Mouse (Mus musculus) midbrain, postnatal 0 days (tissue): Measurements from ENCODE around the gene Cnr2. TPM values are rescaled to one million over a fixed set of nuclear protein-coding genes. Genes with fewer than 3 reads are reported as not detected.

Experiments
- ATAC-seq: fragments of 200-750 bp; cut with Nextera tagmentation; 2 replicates; pipeline ENCODE4 v1.8.0; 2017; ENCODE audit warnings: moderate number of reproducible peaks, mild to moderate bottlenecking, moderate TSS enrichment, moderate library complexity; ENCODE audit not compliant: low FRiP score
- DNase-seq: peaks from one replicate; pipeline ENCODE4 v3.0.0-alpha.2; 2015; ENCODE audit warnings: low spot score
- H3K27ac ChIP-seq: fragments of 300-500 bp; sonication (generic); 2 replicates; pipeline ENCODE4 v1.5.1; 2014; ENCODE audit warnings: low read depth, mild to moderate bottlenecking, low read length, mixed read lengths
- H3K27me3 ChIP-seq: fragments of 300-500 bp; sonication (generic); 2 replicates; pipeline ENCODE4 v1.6.1; 2014; ENCODE audit warnings: low read length, control low read depth, mixed read lengths; ENCODE audit not compliant: insufficient read depth
- H3K36me3 ChIP-seq: fragments of 300-500 bp; sonication (generic); 2 replicates; pipeline ENCODE4 v1.6.1; 2014; ENCODE audit warnings: low read length, control low read depth, mixed read lengths; ENCODE audit not compliant: insufficient read depth
- H3K4me1 ChIP-seq: fragments of 300-500 bp; sonication (generic); 2 replicates; pipeline ENCODE4 v1.6.1; 2014; ENCODE audit warnings: mild to moderate bottlenecking, control low read depth, antibody characterized with exemption, low read length, mixed read lengths; ENCODE audit not compliant: insufficient read depth
- H3K4me2 ChIP-seq: fragments of 300-500 bp; sonication (generic); 2 replicates; pipeline ENCODE4 v1.6.1; 2014; ENCODE audit warnings: low read depth, mild to moderate bottlenecking, low read length, mixed read lengths; ENCODE audit not compliant: poor library complexity, severe bottlenecking
- H3K4me3 ChIP-seq: fragments of 300-500 bp; sonication (generic); 2 replicates; pipeline ENCODE4 v1.5.1; 2014; ENCODE audit warnings: low read depth, mild to moderate bottlenecking, low read length, moderate library complexity
- H3K9ac ChIP-seq: fragments of 300-500 bp; sonication (generic); replicated peaks from 2 replicates; pipeline ENCODE4 v1.6.1; 2014; ENCODE audit warnings: mild to moderate bottlenecking, low read length, moderate library complexity, mixed read lengths; ENCODE audit not compliant: poor library complexity, severe bottlenecking
- H3K9me3 ChIP-seq: fragments of 300-500 bp; sonication (generic); 2 replicates; pipeline ENCODE4 v1.6.1; 2016; ENCODE audit warnings: low read length, control low read depth
- CTCF ChIP-seq: IDR thresholded peaks from 2 replicates; pipeline ENCODE4 v1.5.1; 2016; ENCODE audit warnings: antibody characterized with exemption, mild to moderate bottlenecking
- WGBS: fragments of 180-500 bp; shearing (Covaris S2); extraction: QIAGEN DNeasy Blood & Tissue Kit; methylation state at CpG from one replicate; pipeline ENCODE4 v1.1.7; 2014; 5-methylcytosine and 5-hydroxymethylcytosine counted together
- polyA plus RNA-seq: library from polyadenylated mRNA; unstranded; fragments of >200 nt; fragmentation: Nextera tagmentation; extraction: Ambion mirVana; gene quantifications from 2 replicates; pipeline ENCODE4 v1.2.1, GENCODE M21; 2015
- total RNA-seq: library from RNA; depleted of rRNA; stranded (reverse); fragments of >200 nt; gene quantifications from 2 replicates; pipeline ENCODE4 v1.2.3, GENCODE M21; 2014; rRNA removed

The Cnr2 gene
- total and polyA plus RNA-seq, 2 experiments from 2014 or later: 0.04 to 0.55 TPM

DNA sequence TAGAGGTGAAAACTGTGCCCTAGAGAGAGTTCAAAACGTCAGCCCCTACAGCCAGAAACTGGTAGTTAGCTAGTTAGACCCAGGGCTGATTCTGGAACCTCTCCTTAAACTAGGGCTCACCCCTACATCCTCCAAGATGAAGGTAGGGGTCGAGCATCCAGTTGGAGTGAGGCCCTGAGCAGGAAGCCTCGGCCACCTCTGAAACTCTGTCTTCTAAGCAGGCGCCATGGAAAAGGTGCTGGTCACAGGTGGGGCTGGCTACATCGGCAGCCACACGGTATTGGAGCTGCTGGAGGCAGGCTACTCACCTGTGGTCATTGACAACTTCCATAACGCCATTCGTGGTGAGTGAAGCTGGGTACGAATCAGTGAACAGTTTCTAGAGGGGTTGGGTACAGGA is 69.9 kb downstream of the Cnr2 start:
- Histone ChIP-seq H3K27me3 (no peaks in the 10 kb centered on the region), H3K27ac (no peak overlapping the region), H3K9me3 (no peaks in the 10 kb centered on the region), H3K4me3 (no peak overlapping the region), H3K9ac (no peak overlapping the region), H3K36me3 (peaks cover 54% of the 10 kb centered on the region), H3K4me1 (peaks cover 7% of the 10 kb centered on the region; the same call in 1 of the 2 replicates), H3K4me2 (no peak overlapping the region)
- whole genome bisulfite sequencing: 86% methylated on average over 9 of the region's 9 CpGs
- no peak for TF ChIP-seq CTCF
- DNase-seq (no peak), ATAC-seq (no peak)

DNA sequence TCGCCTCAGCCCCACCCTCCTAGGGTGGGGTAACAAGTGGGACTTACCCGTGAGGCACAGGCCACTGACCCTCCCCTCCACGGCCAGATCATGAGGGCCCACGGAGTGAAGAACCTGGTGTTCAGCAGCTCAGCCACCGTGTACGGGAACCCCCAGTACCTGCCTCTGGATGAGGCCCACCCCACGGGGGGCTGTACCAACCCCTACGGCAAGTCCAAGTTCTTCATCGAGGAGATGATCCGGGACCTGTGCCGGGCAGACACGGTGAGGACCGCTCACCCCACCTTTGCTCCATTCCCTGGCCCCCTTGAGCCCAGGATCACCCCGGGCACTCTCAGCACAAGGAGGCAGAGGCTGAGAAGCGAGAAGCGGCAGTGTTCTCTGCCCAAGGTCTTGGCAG is 71.1 kb downstream of the Cnr2 start:
- no peaks in the 10 kb centered on the region for H3K27me3 ChIP-seq
- H3K4me3 ChIP-seq: no peak overlapping the region
- DNase-seq (no peak), ATAC-seq (no peak)
- WGBS: 92% methylated on average over 16 of the region's 16 CpGs
- H3K27ac ChIP-seq: no peak overlapping the region
- no peaks in the 10 kb centered on the region for H3K9me3 ChIP-seq
- H3K4me1 ChIP-seq: peaks cover 10% of the 10 kb centered on the region; the same call in 1 of the 2 replicates
- peaks cover 49% of the 10 kb centered on the region for H3K36me3 ChIP-seq
- H3K9ac ChIP-seq: no peak overlapping the region
- no peak overlapping the region for H3K4me2 ChIP-seq
- no peak for TF ChIP-seq CTCF

DNA sequence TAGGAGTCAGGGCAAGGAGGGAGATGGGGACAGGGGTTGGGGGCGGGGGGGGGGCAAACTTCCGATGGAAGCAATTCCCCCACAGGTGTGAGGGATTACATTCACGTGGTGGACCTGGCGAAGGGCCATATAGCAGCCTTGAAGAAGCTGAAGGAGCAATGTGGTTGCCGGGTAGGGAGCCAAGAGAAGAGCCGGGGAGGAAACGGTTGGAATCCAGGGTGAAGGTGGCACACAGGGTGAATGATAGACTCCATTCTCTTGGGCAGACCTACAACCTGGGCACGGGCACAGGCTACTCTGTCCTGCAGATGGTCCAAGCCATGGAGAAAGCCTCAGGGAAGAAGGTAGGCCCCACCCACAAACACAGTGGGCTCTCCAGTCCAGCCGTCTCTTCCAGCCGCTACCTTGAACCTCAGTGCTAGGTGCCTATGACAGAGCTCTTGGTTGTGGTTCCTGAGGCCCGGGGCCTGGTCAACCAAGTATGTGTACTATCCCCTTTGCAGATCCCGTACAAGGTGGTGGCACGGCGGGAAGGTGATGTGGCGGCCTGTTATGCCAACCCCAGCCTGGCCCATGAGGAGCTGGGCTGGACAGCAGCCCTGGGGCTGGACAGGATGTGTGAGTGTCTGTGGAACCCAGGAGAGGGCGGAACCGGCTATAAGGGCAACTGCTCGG is 72.0 kb downstream of the Cnr2 start:
- H3K4me1 ChIP-seq: peaks cover 15% of the 10 kb centered on the region; the same call in 1 of the 2 replicates
- H3K9ac ChIP-seq: no peak overlapping the region
- peaks cover 40% of the 10 kb centered on the region for H3K36me3 ChIP-seq
- H3K4me3 ChIP-seq: no peak overlapping the region
- no peak overlapping the region for H3K27ac ChIP-seq
- ATAC-seq: no peak
- H3K9me3 ChIP-seq: no peaks in the 10 kb centered on the region
- TF ChIP-seq CTCF: no peak
- H3K27me3 ChIP-seq: no peaks in the 10 kb centered on the region
- 93% methylated on average over 18 of the region's 18 CpGs for WGBS
- H3K4me2 ChIP-seq: no peak overlapping the region
- DNase-seq: no peak

DNA sequence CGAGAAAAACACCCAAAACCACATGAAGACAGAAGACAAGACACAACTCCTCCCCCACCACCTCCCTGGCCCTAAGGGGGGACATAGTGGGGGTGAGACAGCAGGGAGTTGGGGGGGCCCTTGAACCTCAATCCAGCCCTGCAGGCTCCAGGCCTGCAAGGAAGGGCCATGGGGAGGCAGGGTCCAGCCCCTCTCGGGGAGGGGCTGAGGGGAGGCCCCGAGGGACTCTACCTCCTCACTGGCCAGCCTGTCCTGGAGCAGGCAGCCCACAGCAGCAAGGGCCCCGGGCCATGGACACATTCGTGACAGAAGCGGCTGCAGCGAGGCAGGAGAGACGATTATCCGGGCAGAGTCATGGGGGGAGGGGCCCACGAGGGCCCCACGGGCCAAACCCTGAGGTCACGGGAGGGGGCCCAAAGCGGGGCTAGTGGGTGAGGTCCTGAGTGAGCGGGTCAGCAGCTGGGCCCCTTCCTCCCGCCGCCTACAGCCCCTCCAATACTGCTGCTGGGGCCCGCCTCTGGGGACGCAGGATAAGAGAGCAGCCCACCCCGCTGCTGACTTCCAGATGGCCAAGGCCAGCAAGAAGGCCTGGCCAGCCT is 73.2 kb downstream of the Cnr2 start:
- Histone ChIP-seq H3K36me3 (peaks cover 39% of the 10 kb centered on the region), H3K27me3 (no peaks in the 10 kb centered on the region), H3K4me2 (no peak overlapping the region), H3K27ac (no peak overlapping the region), H3K4me3 (no peak overlapping the region), H3K9me3 (no peaks in the 10 kb centered on the region), H3K9ac (no peak overlapping the region), H3K4me1 (peaks cover 15% of the 10 kb centered on the region; the same call in 1 of the 2 replicates)
- TF ChIP-seq CTCF: no peak
- ATAC-seq (no peak), DNase-seq (no peak)
- WGBS: 70% methylated on average over 19 of the region's 19 CpGs

DNA sequence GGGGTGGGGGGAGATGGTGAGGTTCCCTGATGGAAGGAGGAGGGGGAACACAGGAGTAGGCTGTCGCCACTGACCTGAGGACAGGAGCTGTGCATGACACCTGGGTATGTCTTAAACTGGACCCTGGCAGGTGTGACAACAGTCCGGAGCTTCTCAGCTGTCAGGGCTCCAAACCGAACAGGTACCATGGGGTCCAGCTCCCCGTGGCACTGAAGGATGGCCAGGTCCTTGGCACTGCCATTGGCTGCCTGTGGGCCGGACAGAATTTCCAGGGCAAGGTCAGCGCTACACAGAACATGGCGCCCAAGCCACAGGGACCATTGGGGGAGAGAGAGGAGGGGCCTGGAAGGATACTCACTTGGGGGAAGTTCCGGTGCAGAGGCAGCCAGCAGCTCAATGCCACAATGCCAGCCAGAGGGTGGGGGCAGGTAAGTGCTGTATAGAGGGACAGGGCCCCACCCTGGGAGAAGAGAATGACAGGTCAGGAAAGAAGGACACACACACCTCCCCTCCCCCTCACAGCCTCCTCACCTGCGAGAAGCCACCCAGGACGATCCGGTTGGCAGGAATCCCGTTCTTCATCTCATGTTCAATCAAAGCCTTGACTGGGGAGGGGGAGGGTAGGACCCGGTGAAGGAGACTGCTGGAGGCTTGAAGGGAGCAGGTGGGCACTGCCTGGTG is 74.0 kb downstream of the Cnr2 start:
- no peak for TF ChIP-seq CTCF
- Histone ChIP-seq H3K27me3 (no peaks in the 10 kb centered on the region), H3K36me3 (peaks cover 39% of the 10 kb centered on the region), H3K9ac (no peak overlapping the region), H3K4me3 (no peak overlapping the region), H3K4me1 (peaks cover 15% of the 10 kb centered on the region; the same call in 1 of the 2 replicates), H3K9me3 (no peaks in the 10 kb centered on the region), H3K4me2 (no peak overlapping the region), H3K27ac (no peak overlapping the region)
- no peak for ATAC-seq
- WGBS: 89% methylated on average over 13 of the region's 13 CpGs
- DNase-seq: no peak

Other genes with a start within 250 kb of the Cnr2 start
- 0.22 and 0.28 TPM in 2 replicates for gene Ifnlr1, start 209.1 kb upstream of the Cnr2 start, total RNA-seq
- gene Ifnlr1, start 209.1 kb upstream of the Cnr2 start, polyA plus RNA-seq: 0.06 and 0.10 TPM in 2 replicates
- 0.11 TPM in 1 of 2 replicates, not detected in the other for gene Il22ra1, start 167.2 kb upstream of the Cnr2 start, total RNA-seq
- not detected in 2 replicates for gene Il22ra1, start 167.2 kb upstream of the Cnr2 start, polyA plus RNA-seq
- 0.60 and 0.99 TPM in 2 replicates for gene Myom3, start 135.7 kb upstream of the Cnr2 start, total RNA-seq
- gene Myom3, start 135.7 kb upstream of the Cnr2 start, polyA plus RNA-seq: 1.4 and 1.6 TPM in 2 replicates
- gene Srsf10, start 39.6 kb upstream of the Cnr2 start, total RNA-seq: 66.6 and 92.7 TPM in 2 replicates
- 134 and 155 TPM in 2 replicates for gene Srsf10, start 39.6 kb upstream of the Cnr2 start, polyA plus RNA-seq
- gene Pnrc2, start 21.5 kb upstream of the Cnr2 start, total RNA-seq: 52.6 and 64.4 TPM in 2 replicates
- 67.6 and 72.6 TPM in 2 replicates for gene Pnrc2, start 21.5 kb upstream of the Cnr2 start, polyA plus RNA-seq
- 37.8 and 38.8 TPM in 2 replicates for gene Fuca1, start 25.3 kb downstream of the Cnr2 start, total RNA-seq
- 92.7 and 93.7 TPM in 2 replicates for gene Fuca1, start 25.3 kb downstream of the Cnr2 start, polyA plus RNA-seq
- gene Hmgcl, start 51.1 kb downstream of the Cnr2 start, total RNA-seq: 26.9 and 33.0 TPM in 2 replicates
- gene Hmgcl, start 51.1 kb downstream of the Cnr2 start, polyA plus RNA-seq: 54.1 and 58.9 TPM in 2 replicates
- 33.5 and 47.5 TPM in 2 replicates for gene Gale, start 68.3 kb downstream of the Cnr2 start, total RNA-seq
- gene Gale, start 68.3 kb downstream of the Cnr2 start, polyA plus RNA-seq: 36.7 and 41.6 TPM in 2 replicates
- 157 and 182 TPM in 2 replicates for gene Lypla2, start 77.2 kb downstream of the Cnr2 start, total RNA-seq
- 212 and 227 TPM in 2 replicates for gene Lypla2, start 77.2 kb downstream of the Cnr2 start, polyA plus RNA-seq
- gene Pithd1, start 91.9 kb downstream of the Cnr2 start, total RNA-seq: 61.6 and 67.9 TPM in 2 replicates
- 90.5 and 101 TPM in 2 replicates for gene Pithd1, start 91.9 kb downstream of the Cnr2 start, polyA plus RNA-seq
- 23.3 and 27.7 TPM in 2 replicates for gene Eloa, start 126.4 kb downstream of the Cnr2 start, total RNA-seq
- 19.0 and 19.3 TPM in 2 replicates for gene Eloa, start 126.4 kb downstream of the Cnr2 start, polyA plus RNA-seq
- gene Rpl11, start 158.0 kb downstream of the Cnr2 start, total RNA-seq: 601 and 1,077 TPM in 2 replicates
- gene Rpl11, start 158.0 kb downstream of the Cnr2 start, polyA plus RNA-seq: 273 and 275 TPM in 2 replicates
- 121 and 208 TPM in 2 replicates for gene Id3, start 248.1 kb downstream of the Cnr2 start, total RNA-seq
- 148 and 156 TPM in 2 replicates for gene Id3, start 248.1 kb downstream of the Cnr2 start, polyA plus RNA-seq